Mouse (Mus musculus): ENCODE results near the gene Ap4b1. TPM values are rescaled to one million over a fixed set of nuclear protein-coding genes. Genes with fewer than 3 reads are reported as not detected.
A peak's percentile ranks its signal among the peaks of the same experiment; 100 is the strongest.

Ap4b1 gene
- polyA plus RNA-seq, 1 experiment: 14.7 TPM

DNA sequence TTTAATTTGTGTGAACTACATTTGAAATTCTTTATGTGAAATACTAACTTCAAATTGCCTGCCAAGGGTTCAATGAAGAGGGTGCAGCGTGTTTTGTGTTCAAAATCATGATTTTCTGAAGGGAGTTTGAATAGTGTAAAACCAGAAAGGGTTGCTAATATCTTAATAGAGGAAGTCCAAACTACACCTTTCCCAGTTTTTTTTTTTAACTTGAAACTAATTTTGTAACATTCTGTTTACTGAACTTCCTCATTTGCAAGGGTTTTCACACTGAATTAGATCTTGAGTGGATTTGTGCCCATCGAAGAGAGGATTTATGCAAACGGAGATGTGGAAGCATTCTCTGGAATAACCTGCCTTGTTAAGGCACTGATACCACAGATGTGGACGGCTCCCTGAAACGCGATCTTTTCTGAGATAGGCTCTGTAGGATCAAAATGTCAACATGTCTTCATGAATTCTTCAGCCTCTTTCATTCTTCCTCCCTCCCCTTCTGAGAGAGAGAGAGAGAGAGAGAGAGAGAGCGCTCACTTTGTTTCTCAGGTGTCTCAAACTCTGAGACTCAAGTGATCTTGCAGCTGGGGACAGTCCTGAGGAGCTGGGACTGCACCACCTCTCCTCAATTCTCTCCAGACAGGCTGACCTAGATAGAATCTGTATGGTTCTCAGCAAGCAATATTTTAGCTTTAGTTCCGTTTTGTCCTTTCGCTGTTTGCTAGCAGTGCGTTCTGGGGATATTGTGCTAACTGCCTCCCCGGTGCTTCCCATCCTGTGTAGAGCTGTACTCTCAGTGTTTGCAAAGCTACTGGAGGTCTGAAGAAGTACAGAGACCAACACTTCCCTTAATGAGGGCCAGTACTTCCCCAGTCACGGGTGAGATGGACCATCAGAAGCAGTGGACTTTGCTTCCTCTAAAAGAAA, 49.8 kb downstream of the Ap4b1 start, which contains the start of gene Ptpn22:
Ptpn22 (plus strand) TSS at position 915 of the 921 bp plus-strand sequence.
- H3K4me1 ChIP-seq (ENCODE audit: control insufficient read depth, insufficient read depth, insufficient read length): peaks cover 9% of the 10 kb centered on the region; the same call in 1 of the 2 replicates
- peak within 1 kb of the TSS; percentile 69 for H3K4me3 ChIP-seq (ENCODE audit: extremely low read depth, insufficient read depth, insufficient read length)
- peak in 1 of 2 experiments; percentile 65 for DNase-seq (ENCODE audit: low read depth in 1 of 2, low spot score in 2 of 2)
- peak within 1 kb of the TSS; percentile 99 for H3K27ac ChIP-seq (ENCODE audit: insufficient read depth, low read length)
- 4% methylated on average over 12 of the region's 12 CpGs for WGBS
- H3K27me3 ChIP-seq (ENCODE audit: control insufficient read depth, insufficient read depth, low read length): no peaks in the 10 kb centered on the region
- no peaks in the 10 kb centered on the region; the same call in 1 of the 2 replicates for H3K36me3 ChIP-seq (ENCODE audit: control insufficient read depth, insufficient read depth, low read length)
- no peak for TF ChIP-seq CTCF (IDR thresholded peaks at IDR 0.05; ENCODE audit: extremely low read depth, insufficient read depth, insufficient read length, insufficient replicate concordance)
- TF ChIP-seq POLR2A (IDR thresholded peaks at IDR 0.05; ENCODE audit: low read depth, low read length): peak; percentile 55

DNA sequence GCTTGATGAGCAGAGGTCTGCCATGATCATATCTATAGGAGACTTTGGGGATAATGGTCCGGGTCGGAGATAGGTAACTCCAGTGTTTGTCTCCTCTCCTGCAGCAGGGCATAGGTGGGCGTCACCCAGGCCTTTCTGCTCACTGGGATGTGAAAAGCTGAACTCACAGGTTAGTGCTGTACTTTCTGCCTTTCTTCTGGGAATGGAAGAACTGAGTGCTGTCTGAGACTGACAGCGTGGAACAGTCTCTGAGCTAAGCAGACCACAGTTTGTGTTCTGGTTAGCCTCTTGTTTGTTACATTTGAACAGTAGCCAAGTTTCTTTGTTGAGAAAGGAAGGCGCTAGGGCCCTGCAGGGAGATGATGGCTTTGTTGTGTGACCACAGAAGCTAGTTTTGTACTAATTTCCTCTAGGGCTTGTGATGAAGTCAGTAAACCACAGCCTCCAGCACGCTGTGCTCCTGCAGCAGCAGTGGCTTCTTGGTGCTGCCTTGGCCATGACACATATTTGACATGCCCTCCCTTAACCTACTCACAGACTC, 50.6 kb downstream of the Ap4b1 start:
- WGBS: 4% methylated on average over 6 of the region's 6 CpGs
- Histone ChIP-seq H3K36me3 (ENCODE audit: control insufficient read depth, insufficient read depth, low read length) (no peaks in the 10 kb centered on the region; the same call in 1 of the 2 replicates), H3K27ac (ENCODE audit: insufficient read depth, low read length) (peak overlapping the region; percentile 99), H3K27me3 (ENCODE audit: control insufficient read depth, insufficient read depth, low read length) (no peaks in the 10 kb centered on the region), H3K4me3 (ENCODE audit: extremely low read depth, insufficient read depth, insufficient read length) (peak overlapping the region; percentile 69), H3K4me1 (ENCODE audit: control insufficient read depth, insufficient read depth, insufficient read length) (peaks cover 9% of the 10 kb centered on the region; the same call in 1 of the 2 replicates)
- TF ChIP-seq CTCF (IDR thresholded peaks at IDR 0.05; ENCODE audit: extremely low read depth, insufficient read depth, insufficient read length, insufficient replicate concordance): no peak
- peak; percentile 93 for TF ChIP-seq POLR2A (IDR thresholded peaks at IDR 0.05; ENCODE audit: low read depth, low read length)
- DNase-seq (ENCODE audit: low read depth in 1 of 2, low spot score in 2 of 2): peak; percentile 80 to 81

DNA sequence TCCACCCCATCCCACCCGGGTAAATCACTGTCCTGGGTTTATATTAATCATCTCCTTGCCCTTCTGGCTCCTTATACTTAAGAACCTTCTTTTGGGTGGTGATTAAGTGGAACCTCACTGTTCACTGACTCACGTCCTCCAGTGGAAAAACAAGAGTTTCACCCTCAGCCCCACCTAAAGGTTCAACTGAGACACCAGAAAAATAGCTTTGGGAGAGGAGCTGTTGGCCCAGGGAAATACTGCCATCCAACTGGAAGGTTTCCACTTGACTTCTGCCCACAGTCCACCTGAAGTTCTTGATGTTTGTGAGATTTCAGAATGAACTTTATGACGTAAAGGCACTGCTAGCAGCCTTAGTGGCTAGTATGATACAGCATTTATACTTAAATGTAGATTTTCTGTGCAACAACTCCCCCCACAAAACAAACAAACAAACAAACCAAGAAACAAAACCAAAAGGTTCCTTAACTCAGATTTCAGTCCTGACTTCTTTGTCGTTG, 53.5 kb downstream of the Ap4b1 start:
- Histone ChIP-seq H3K27ac (ENCODE audit: insufficient read depth, low read length) (peak overlapping the region; percentile 28; the same call in 1 of the 2 replicates), H3K36me3 (ENCODE audit: control insufficient read depth, insufficient read depth, low read length) (no peaks in the 10 kb centered on the region; the same call in 1 of the 2 replicates), H3K4me3 (ENCODE audit: extremely low read depth, insufficient read depth, insufficient read length) (peak overlapping the region; percentile 6; the same call in 1 of the 2 replicates), H3K27me3 (ENCODE audit: control insufficient read depth, insufficient read depth, low read length) (no peaks in the 10 kb centered on the region), H3K4me1 (ENCODE audit: control insufficient read depth, insufficient read depth, insufficient read length) (peaks cover 14% of the 10 kb centered on the region; the same call in 1 of the 2 replicates)
- TF ChIP-seq POLR2A (IDR thresholded peaks at IDR 0.05; ENCODE audit: low read depth, low read length): no peak
- no peak for TF ChIP-seq CTCF (IDR thresholded peaks at IDR 0.05; ENCODE audit: extremely low read depth, insufficient read depth, insufficient read length, insufficient replicate concordance)
- 46% methylated on average over 4 of the region's 4 CpGs for WGBS
- no peak for DNase-seq (ENCODE audit: low read depth in 1 of 2, low spot score in 2 of 2)

DNA sequence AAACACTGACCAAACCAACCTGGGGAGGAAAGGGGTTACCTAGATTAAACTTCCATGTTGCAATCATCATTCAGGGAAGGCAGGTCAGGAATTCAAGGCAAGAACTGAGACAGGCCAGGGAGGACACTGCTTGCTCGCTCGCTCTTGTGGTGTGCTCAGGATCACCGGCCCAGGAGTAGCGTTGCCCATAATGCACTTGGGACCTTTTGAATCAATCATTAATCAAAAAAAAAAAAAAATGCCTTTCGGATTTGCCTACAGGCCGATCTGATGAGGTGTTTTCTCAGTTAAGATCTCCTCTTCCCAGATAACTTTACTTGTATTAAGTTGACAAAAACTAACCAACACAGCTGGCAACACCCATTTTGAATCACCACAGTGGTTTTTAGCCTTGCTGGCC, 54.9 kb downstream of the Ap4b1 start:
- no peaks in the 10 kb centered on the region for H3K27me3 ChIP-seq (ENCODE audit: control insufficient read depth, insufficient read depth, low read length)
- peaks cover 16% of the 10 kb centered on the region for H3K4me1 ChIP-seq (ENCODE audit: control insufficient read depth, insufficient read depth, insufficient read length)

DNA sequence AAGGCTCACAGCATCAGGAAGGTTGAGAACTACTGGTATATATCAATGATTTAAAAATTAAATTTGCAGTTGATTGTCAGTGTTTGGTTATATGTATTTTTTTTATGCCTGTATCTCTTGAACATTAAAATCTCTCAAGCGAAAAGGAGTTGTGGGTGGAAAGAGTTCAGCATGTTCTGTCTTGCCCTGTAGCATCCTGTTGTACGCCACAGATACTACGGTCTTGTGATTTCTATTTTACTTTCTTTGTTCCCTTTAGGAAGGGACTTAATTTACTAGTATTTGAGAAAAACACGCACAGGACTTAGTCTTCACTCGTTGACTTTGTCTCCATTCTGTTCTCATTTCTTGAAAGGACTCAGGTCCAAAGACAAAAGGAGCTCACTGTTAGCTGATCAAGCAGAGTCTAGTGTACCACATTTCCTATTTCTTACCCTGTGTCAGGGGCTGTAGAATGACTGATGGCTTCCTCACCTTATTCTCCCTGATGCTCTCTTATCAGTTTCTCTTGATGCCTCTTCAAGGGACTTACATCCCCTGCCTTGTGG, 58.2 kb downstream of the Ap4b1 start:
- DNase-seq (ENCODE audit: low read depth in 1 of 2, low spot score in 2 of 2): no peak
- Histone ChIP-seq H3K4me1 (ENCODE audit: control insufficient read depth, insufficient read depth, insufficient read length) (peaks cover 20% of the 10 kb centered on the region), H3K27ac (ENCODE audit: insufficient read depth, low read length) (peak overlapping the region; percentile 97), H3K36me3 (ENCODE audit: control insufficient read depth, insufficient read depth, low read length) (no peaks in the 10 kb centered on the region; the same call in 1 of the 2 replicates), H3K27me3 (ENCODE audit: control insufficient read depth, insufficient read depth, low read length) (no peaks in the 10 kb centered on the region), H3K4me3 (ENCODE audit: extremely low read depth, insufficient read depth, insufficient read length) (no peak overlapping the region)
- 25% methylated on average over 5 of the region's 5 CpGs for WGBS
- TF ChIP-seq POLR2A (IDR thresholded peaks at IDR 0.05; ENCODE audit: low read depth, low read length) (no peak), CTCF (IDR thresholded peaks at IDR 0.05; ENCODE audit: extremely low read depth, insufficient read depth, insufficient read length, insufficient replicate concordance) (no peak)

More for the DNA sequence above, 54.9 kb downstream of the Ap4b1 start:
- TF ChIP-seq POLR2A (IDR thresholded peaks at IDR 0.05; ENCODE audit: low read depth, low read length): no peak
- TF ChIP-seq CTCF (IDR thresholded peaks at IDR 0.05; ENCODE audit: extremely low read depth, insufficient read depth, insufficient read length, insufficient replicate concordance): no peak
- 89% methylated on average over 6 of the region's 6 CpGs for WGBS
- Histone ChIP-seq H3K27ac (ENCODE audit: insufficient read depth, low read length) (no peak overlapping the region), H3K36me3 (ENCODE audit: control insufficient read depth, insufficient read depth, low read length) (no peaks in the 10 kb centered on the region; the same call in 1 of the 2 replicates), H3K4me3 (ENCODE audit: extremely low read depth, insufficient read depth, insufficient read length) (no peak overlapping the region)
- DNase-seq (ENCODE audit: low read depth in 1 of 2, low spot score in 2 of 2): no peak

DNA sequence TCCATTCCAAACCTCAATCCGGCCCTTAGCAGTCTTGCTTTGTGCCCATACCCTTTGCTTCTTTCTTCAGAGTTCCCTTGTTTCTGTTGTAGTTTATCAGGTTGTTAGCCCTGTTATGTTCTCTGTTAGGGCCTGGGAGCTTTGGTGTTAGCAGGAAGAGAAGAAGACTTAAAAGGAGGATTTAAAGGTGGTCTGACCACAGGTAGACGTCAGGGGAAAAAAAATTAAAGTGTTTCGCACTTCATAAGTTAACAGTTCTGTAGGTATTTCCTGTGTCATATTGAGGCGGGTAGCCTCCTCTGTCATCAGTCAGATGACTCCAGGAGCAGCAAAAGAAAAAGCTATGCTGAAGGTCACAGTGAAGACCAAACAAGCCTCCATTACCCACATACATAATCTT, 58.7 kb downstream of the Ap4b1 start:
- WGBS: 42% methylated on average over 4 of the region's 4 CpGs
- peak in 1 of 2 experiments; percentile 68 for DNase-seq (ENCODE audit: low read depth in 1 of 2, low spot score in 2 of 2)
- no peak for TF ChIP-seq CTCF (IDR thresholded peaks at IDR 0.05; ENCODE audit: extremely low read depth, insufficient read depth, insufficient read length, insufficient replicate concordance)
- TF ChIP-seq POLR2A (IDR thresholded peaks at IDR 0.05; ENCODE audit: low read depth, low read length): no peak
- no peaks in the 10 kb centered on the region for H3K27me3 ChIP-seq (ENCODE audit: control insufficient read depth, insufficient read depth, low read length)
- peak overlapping the region; percentile 97 for H3K27ac ChIP-seq (ENCODE audit: insufficient read depth, low read length)
- H3K4me1 ChIP-seq (ENCODE audit: control insufficient read depth, insufficient read depth, insufficient read length): peaks cover 24% of the 10 kb centered on the region
- H3K36me3 ChIP-seq (ENCODE audit: control insufficient read depth, insufficient read depth, low read length): no peaks in the 10 kb centered on the region; the same call in 1 of the 2 replicates
- no peak overlapping the region for H3K4me3 ChIP-seq (ENCODE audit: extremely low read depth, insufficient read depth, insufficient read length)

Other genes with a start within 250 kb of the Ap4b1 start
- gene Syt6, start 234.3 kb upstream of the Ap4b1 start, polyA plus RNA-seq (2012; rRNA removed): 0.25 and 0.41 TPM in 2 replicates
- not detected in 2 replicates for gene Atg4a-ps, start 163.5 kb upstream of the Ap4b1 start, polyA plus RNA-seq (2012; rRNA removed)
- 17.9 and 18.2 TPM in 2 replicates for gene Olfml3, start 71.5 kb upstream of the Ap4b1 start, polyA plus RNA-seq (2012; rRNA removed)
- gene Gm10964, start 70.2 kb upstream of the Ap4b1 start, polyA plus RNA-seq (2012; rRNA removed): not detected in 2 replicates
- gene Hipk1, start 18.0 kb upstream of the Ap4b1 start, polyA plus RNA-seq (2012; rRNA removed): 72.4 and 84.4 TPM in 2 replicates
- gene Dclre1b, start 76 bp upstream of the Ap4b1 start, polyA plus RNA-seq (2012; rRNA removed): 16.2 and 18.8 TPM in 2 replicates
- 0.40 and 0.66 TPM in 2 replicates for gene Gm43064, start 53 bp downstream of the Ap4b1 start, polyA plus RNA-seq (2012; rRNA removed)
- gene Bcl2l15, start 23.1 kb downstream of the Ap4b1 start, polyA plus RNA-seq (2012; rRNA removed): 0.13 and 0.18 TPM in 2 replicates
- gene Ptpn22, start 50.3 kb downstream of the Ap4b1 start, polyA plus RNA-seq (2012; rRNA removed): 23.8 and 27.3 TPM in 2 replicates
- gene Rsbn1, start 104.6 kb downstream of the Ap4b1 start, polyA plus RNA-seq (2012; rRNA removed): 3.5 and 5.2 TPM in 2 replicates
- 4.1 and 5.6 TPM in 2 replicates for gene Phtf1, start 158.6 kb downstream of the Ap4b1 start, polyA plus RNA-seq (2012; rRNA removed)

Measured in spleen, adult 2 months (tissue).